Mouse (Mus musculus): Measurements from ENCODE around the gene Phf24. TPM values are rescaled to one million over a fixed set of nuclear protein-coding genes. Genes with fewer than 3 reads are reported as not detected.

Phf24 gene
- 0.30 and 0.46 TPM in 2 replicates for total RNA-seq (2015)
- total RNA-seq (2017) = 0.03 and 0.79 TPM in 2 replicates

GRCm38 (mm10) chr4:42916617-42917401 is at the start of gene Phf24:
Phf24 (plus strand) TSS chr4:42916660.
- peak; percentile 29; the same call in 1 of the 2 replicates for ATAC-seq (replicated peaks; ENCODE audit: poor library complexity)

- ATAC-seq (replicated peaks; ENCODE audit: poor library complexity) = peak; percentile 76
These were observed 49.1 kb upstream of the Phf24 start for GRCm38 (mm10) chr4:42867390-42867789.

- no peak for ATAC-seq (replicated peaks; ENCODE audit: poor library complexity)
These were observed 48.3 kb upstream of the Phf24 start for GRCm38 (mm10) chr4:42868193-42868592.

- 0 out of 2 replicates have a peak, but pooled peaks have one; percentile 31 for ATAC-seq (replicated peaks; ENCODE audit: poor library complexity)
These were observed 45.7 kb upstream of the Phf24 start for GRCm38 (mm10) chr4:42870748-42871147.

GRCm38 (mm10) chr4:42872151-42872550 is 44.3 kb upstream of the Phf24 start:
- no peak for ATAC-seq (replicated peaks; ENCODE audit: poor library complexity)

GRCm38 (mm10) chr4:42872746-42873435 is 43.6 kb upstream of the Phf24 start:
- ATAC-seq (replicated peaks; ENCODE audit: poor library complexity) = no peak

- no peak for ATAC-seq (replicated peaks; ENCODE audit: poor library complexity)
These were observed 42.3 kb upstream of the Phf24 start, which contains the start of gene Fam205c for GRCm38 (mm10) chr4:42874134-42874533. Fam205c (minus strand) TSS chr4:42874234.

- ATAC-seq (replicated peaks; ENCODE audit: poor library complexity) = peak; percentile 83
These were observed 39.7 kb upstream of the Phf24 start for GRCm38 (mm10) chr4:42876586-42877291.

GRCm38 (mm10) chr4:42877657-42878056 is 38.8 kb upstream of the Phf24 start:
- no peak for ATAC-seq (replicated peaks; ENCODE audit: poor library complexity)

- peak; percentile 93 for ATAC-seq (replicated peaks; ENCODE audit: poor library complexity)
These were observed 36.4 kb upstream of the Phf24 start for GRCm38 (mm10) chr4:42879829-42880676.

- ATAC-seq (replicated peaks; ENCODE audit: poor library complexity) = no peak
These were observed 35.8 kb upstream of the Phf24 start for GRCm38 (mm10) chr4:42880677-42880948.

GRCm38 (mm10) chr4:42886926-42887325 is 29.5 kb upstream of the Phf24 start:
- no peak for ATAC-seq (replicated peaks; ENCODE audit: poor library complexity)

- ATAC-seq (replicated peaks; ENCODE audit: poor library complexity) = no peak
These were observed 27.7 kb upstream of the Phf24 start for GRCm38 (mm10) chr4:42888806-42889205.

- ATAC-seq (replicated peaks; ENCODE audit: poor library complexity) = no peak
These were observed 25.3 kb upstream of the Phf24 start for GRCm38 (mm10) chr4:42891176-42891575.

- no peak for ATAC-seq (replicated peaks; ENCODE audit: poor library complexity)
These were observed 21.3 kb upstream of the Phf24 start for GRCm38 (mm10) chr4:42895118-42895517.

- no peak for ATAC-seq (replicated peaks; ENCODE audit: poor library complexity)
These were observed 17.5 kb upstream of the Phf24 start for GRCm38 (mm10) chr4:42898914-42899313.

GRCm38 (mm10) chr4:42900878-42901277 is 15.6 kb upstream of the Phf24 start:
- ATAC-seq (replicated peaks; ENCODE audit: poor library complexity) = no peak

- ATAC-seq (replicated peaks; ENCODE audit: poor library complexity) = peak; percentile 74
These were observed 14.3 kb upstream of the Phf24 start for GRCm38 (mm10) chr4:42902174-42902573.

GRCm38 (mm10) chr4:42902730-42903129 is 13.7 kb upstream of the Phf24 start:
- no peak for ATAC-seq (replicated peaks; ENCODE audit: poor library complexity)

- no peak for ATAC-seq (replicated peaks; ENCODE audit: poor library complexity)
These were observed 12.5 kb upstream of the Phf24 start for GRCm38 (mm10) chr4:42903942-42904341.

GRCm38 (mm10) chr4:42904523-42904922 is 11.9 kb upstream of the Phf24 start:
- no peak for ATAC-seq (replicated peaks; ENCODE audit: poor library complexity)
